In genomic region chr5:147133662-147134061, GRCm38 (mm10) we compare ENCODE assay signal across 8 mouse cellular contexts. TPM values are rescaled to one million over a fixed set of nuclear protein-coding genes. Genes with fewer than 3 reads are reported as not detected.
DNase-seq lines count a peak whose midpoint lies in the region; ATAC-seq and TF ChIP-seq lines count a peak whose summit lies in the region.

No protein-coding gene starts in this region.

- H3K4me1 ChIP-seq in forebrain, embryonic 12.5 days = peaks cover 25% of the 10 kb centered on the region
- H3K4me1 ChIP-seq in intestine, postnatal 0 days (replicated peaks; ENCODE audit: control insufficient read depth, insufficient read depth, low read length) = no peaks in the 10 kb centered on the region
- H3K4me1 ChIP-seq in neural tube, embryonic 13.5 days (replicated peaks) = peaks cover 24% of the 10 kb centered on the region

- H3K27me3 ChIP-seq in forebrain, embryonic 12.5 days = peaks cover 75% of the 10 kb centered on the region
- no peaks in the 10 kb centered on the region; the same call in 1 of the 2 replicates for H3K27me3 ChIP-seq in intestine, postnatal 0 days (replicated peaks; ENCODE audit: control insufficient read depth, insufficient read depth, low read length)
- peaks cover 31% of the 10 kb centered on the region for H3K27me3 ChIP-seq in neural tube, embryonic 13.5 days

- H3K27ac ChIP-seq in layer of hippocampus, adult 2 months = no peak overlapping the region
- no peak overlapping the region for H3K27ac ChIP-seq in forebrain, embryonic 12.5 days
- H3K27ac ChIP-seq in intestine, postnatal 0 days (ENCODE audit: low read depth, low read length) = no peak overlapping the region
- no peak overlapping the region for H3K27ac ChIP-seq in neural tube, embryonic 13.5 days (replicated peaks)

- H3K4me2 ChIP-seq in forebrain, embryonic 12.5 days = peak overlapping the region; percentile 43
- peak overlapping the region; percentile 35 for H3K4me2 ChIP-seq in intestine, postnatal 0 days (replicated peaks; ENCODE audit: low read depth)
- peak overlapping the region; percentile 52 for H3K4me2 ChIP-seq in neural tube, embryonic 13.5 days

- ATAC-seq in forebrain, embryonic 12.5 days (ENCODE audit: low FRiP score) = no peak
- ATAC-seq in intestine, postnatal 0 days = no peak
- no peak for ATAC-seq in neural tube, embryonic 13.5 days (ENCODE audit: low read depth)
- no peak for ATAC-seq in megakaryocyte progenitor cell, adult 5-6 weeks (replicated peaks; ENCODE audit: poor library complexity)

- H3K9ac ChIP-seq in forebrain, embryonic 12.5 days = no peak overlapping the region
- no peak overlapping the region for H3K9ac ChIP-seq in intestine, postnatal 0 days (ENCODE audit: low read depth, low read length)
- H3K9ac ChIP-seq in neural tube, embryonic 13.5 days = peak overlapping the region; percentile 60; the same call in 1 of the 2 replicates

- no peaks in the 10 kb centered on the region for H3K36me3 ChIP-seq in forebrain, embryonic 12.5 days (replicated peaks)
- no peaks in the 10 kb centered on the region for H3K36me3 ChIP-seq in intestine, postnatal 0 days (ENCODE audit: control insufficient read depth, insufficient read depth)
- no peaks in the 10 kb centered on the region for H3K36me3 ChIP-seq in neural tube, embryonic 13.5 days

- peak overlapping the region; percentile 0; the same call in 1 of the 2 replicates for H3K4me3 ChIP-seq in layer of hippocampus, adult 2 months
- H3K4me3 ChIP-seq in forebrain, embryonic 12.5 days (replicated peaks) = no peak overlapping the region; the same call in 1 of the 2 replicates
- 0 out of 2 replicates have a peak overlapping the region, but pooled peaks have one; percentile 14 for H3K4me3 ChIP-seq in intestine, postnatal 0 days (ENCODE audit: low read depth, low read length)
- peak overlapping the region; percentile 22 for H3K4me3 ChIP-seq in neural tube, embryonic 13.5 days

- no peak for DNase-seq in layer of hippocampus, adult 2 months (ENCODE audit: low spot score in 2 of 2)
- DNase-seq in layer of hippocampus, postnatal 14 days (ENCODE audit: low spot score in 2 of 2) = no peak
- no peak for DNase-seq in c-Kit-positive CD71-positive TER-119-positive erythroid progenitor cells, embryonic 14.5 days (ENCODE audit: low spot score)
- no peak for DNase-seq in retina, embryonic 14.5 days (ENCODE audit: low spot score)

- WGBS in forebrain, embryonic 12.5 days = 5% methylated on average over 17 of the region's 17 CpGs
- WGBS in intestine, postnatal 0 days = 25% methylated on average over 17 of the region's 17 CpGs
- 6% methylated on average over 17 of the region's 17 CpGs for WGBS in neural tube, embryonic 13.5 days

- no peaks in the 10 kb centered on the region for H3K9me3 ChIP-seq in forebrain, embryonic 12.5 days
- H3K9me3 ChIP-seq in intestine, postnatal 0 days (ENCODE audit: control insufficient read depth) = no peaks in the 10 kb centered on the region
- no peaks in the 10 kb centered on the region for H3K9me3 ChIP-seq in neural tube, embryonic 13.5 days

- no peak for TF ChIP-seq CTCF in layer of hippocampus, adult 2 months (conservative IDR thresholded peaks at IDR 0.05)
- no peak for TF ChIP-seq CTCF in intestine, postnatal 0 days (IDR thresholded peaks at IDR 0.05; ENCODE audit: low read depth)

RNA-seq across cellular contexts. Expression of gene Gsx1, which starts 54.8 kb away (rescaled TPM):
- under 1 TPM; 0.20 to 0.52 TPM for total RNA-seq in layer of hippocampus, adult 2 months (2021)
- under 1 TPM; 0.72 to 0.97 TPM for total RNA-seq in layer of hippocampus, postnatal 14 days (2021)
- 8.6 and 8.7 TPM in 2 replicates for polyA plus RNA-seq in forebrain, embryonic 12.5 days (2016; fragmentation: Nextera tagmentation; extraction: Ambion mirVana)
- polyA plus RNA-seq in intestine, postnatal 0 days (2015; fragmentation: Nextera tagmentation; extraction: Ambion mirVana) = not detected in 2 replicates
- 5.3 and 7.1 TPM in 2 replicates for polyA plus RNA-seq in neural tube, embryonic 13.5 days (2015; fragmentation: Nextera tagmentation; extraction: Ambion mirVana)
- total RNA-seq in megakaryocyte progenitor cell, adult 5-6 weeks (2015) = not detected in 2 replicates
- not detected in 2 replicates for total RNA-seq in megakaryocyte progenitor cell, adult 5-6 weeks (2017)

RNA-seq across cellular contexts. Expression of gene Polr1d, which starts 56.8 kb away (rescaled TPM):
- 10 to 100 TPM; 63.1 to 69.7 TPM for total RNA-seq in layer of hippocampus, adult 2 months (2021)
- total RNA-seq in layer of hippocampus, postnatal 14 days (2021) = 10 to 100 TPM; 62.4 to 75.0 TPM
- 96.9 and 99.6 TPM in 2 replicates for polyA plus RNA-seq in forebrain, embryonic 12.5 days (2016; fragmentation: Nextera tagmentation; extraction: Ambion mirVana)
- polyA plus RNA-seq in intestine, postnatal 0 days (2015; fragmentation: Nextera tagmentation; extraction: Ambion mirVana) = 116 and 118 TPM in 2 replicates
- 94.7 and 109 TPM in 2 replicates for polyA plus RNA-seq in neural tube, embryonic 13.5 days (2015; fragmentation: Nextera tagmentation; extraction: Ambion mirVana)
- total RNA-seq in megakaryocyte progenitor cell, adult 5-6 weeks (2015) = 160 and 162 TPM in 2 replicates
- 131 and 134 TPM in 2 replicates for total RNA-seq in megakaryocyte progenitor cell, adult 5-6 weeks (2017)

RNA-seq across cellular contexts. Expression of gene Lnx2, which starts 57.3 kb away (rescaled TPM):
- total RNA-seq in layer of hippocampus, adult 2 months (2021) = 1 to 10 TPM; 5.5 to 6.6 TPM
- 1 to 10 TPM; 5.2 to 6.1 TPM for total RNA-seq in layer of hippocampus, postnatal 14 days (2021)
- 7.4 and 7.7 TPM in 2 replicates for polyA plus RNA-seq in forebrain, embryonic 12.5 days (2016; fragmentation: Nextera tagmentation; extraction: Ambion mirVana)
- polyA plus RNA-seq in intestine, postnatal 0 days (2015; fragmentation: Nextera tagmentation; extraction: Ambion mirVana) = 9.7 and 10.2 TPM in 2 replicates
- 6.9 and 7.4 TPM in 2 replicates for polyA plus RNA-seq in neural tube, embryonic 13.5 days (2015; fragmentation: Nextera tagmentation; extraction: Ambion mirVana)
- total RNA-seq in megakaryocyte progenitor cell, adult 5-6 weeks (2015) = 11.9 and 12.0 TPM in 2 replicates
- total RNA-seq in megakaryocyte progenitor cell, adult 5-6 weeks (2017) = 5.1 and 5.2 TPM in 2 replicates
